Mouse (Mus musculus): ENCODE measurements around the gene Nr2e1. TPM values are rescaled to one million over a fixed set of nuclear protein-coding genes. Genes with fewer than 3 reads are reported as not detected.

The Nr2e1 gene
- polyA plus RNA-seq, 1 experiment: not detected

- WGBS: 37% methylated on average over 15 of the region's 15 CpGs
- TF ChIP-seq POLR2A (IDR thresholded peaks at IDR 0.05; ENCODE audit: insufficient read depth, low read depth, low read length): no peak
- TF ChIP-seq CTCF (IDR thresholded peaks at IDR 0.05; ENCODE audit: insufficient read depth, low read depth, low read length): no peak
- Histone ChIP-seq H3K4me1 (ENCODE audit: control insufficient read depth, insufficient read depth, low read length) (peaks cover 12% of the 10 kb centered on the region), H3K4me3 (ENCODE audit: insufficient read depth, low read depth, low read length) (no peak overlapping the region), H3K27ac (ENCODE audit: insufficient read depth, low read depth, low read length) (no peak overlapping the region)
Measured at GRCm38 (mm10) chr10:42577525-42578280, 5.7 kb downstream of the Nr2e1 start.

GRCm38 (mm10) chr10:42574639-42575038 is 8.8 kb downstream of the Nr2e1 start:
- WGBS: 62% methylated on average over 10 of the region's 10 CpGs
- Histone ChIP-seq H3K4me3 (ENCODE audit: insufficient read depth, low read depth, low read length) (no peak overlapping the region), H3K27ac (ENCODE audit: insufficient read depth, low read depth, low read length) (no peak overlapping the region), H3K4me1 (ENCODE audit: control insufficient read depth, insufficient read depth, low read length) (peaks cover 11% of the 10 kb centered on the region; the same call in 1 of the 2 replicates)
- no peak for TF ChIP-seq POLR2A (IDR thresholded peaks at IDR 0.05; ENCODE audit: insufficient read depth, low read depth, low read length)
- TF ChIP-seq CTCF (IDR thresholded peaks at IDR 0.05; ENCODE audit: insufficient read depth, low read depth, low read length): no peak

GRCm38 (mm10) chr10:42572971-42573370 is 10.5 kb downstream of the Nr2e1 start:
- TF ChIP-seq POLR2A (IDR thresholded peaks at IDR 0.05; ENCODE audit: insufficient read depth, low read depth, low read length) (no peak), CTCF (IDR thresholded peaks at IDR 0.05; ENCODE audit: insufficient read depth, low read depth, low read length) (no peak)
- Histone ChIP-seq H3K4me1 (ENCODE audit: control insufficient read depth, insufficient read depth, low read length) (peaks cover 7% of the 10 kb centered on the region; the same call in 1 of the 2 replicates), H3K27ac (ENCODE audit: insufficient read depth, low read depth, low read length) (no peak overlapping the region), H3K4me3 (ENCODE audit: insufficient read depth, low read depth, low read length) (no peak overlapping the region)
- WGBS: 30% methylated on average over 15 of the region's 15 CpGs

- Histone ChIP-seq H3K4me3 (ENCODE audit: insufficient read depth, low read depth, low read length) (no peak overlapping the region), H3K4me1 (ENCODE audit: control insufficient read depth, insufficient read depth, low read length) (peaks cover 7% of the 10 kb centered on the region; the same call in 1 of the 2 replicates), H3K27ac (ENCODE audit: insufficient read depth, low read depth, low read length) (no peak overlapping the region)
- no peak for TF ChIP-seq CTCF (IDR thresholded peaks at IDR 0.05; ENCODE audit: insufficient read depth, low read depth, low read length)
- TF ChIP-seq POLR2A (IDR thresholded peaks at IDR 0.05; ENCODE audit: insufficient read depth, low read depth, low read length): no peak
- WGBS: 17% methylated on average over 20 of the region's 20 CpGs
Measured at GRCm38 (mm10) chr10:42572567-42572966, 10.9 kb downstream of the Nr2e1 start.

- TF ChIP-seq POLR2A (IDR thresholded peaks at IDR 0.05; ENCODE audit: insufficient read depth, low read depth, low read length): no peak
- TF ChIP-seq CTCF (IDR thresholded peaks at IDR 0.05; ENCODE audit: insufficient read depth, low read depth, low read length): no peak
- H3K4me3 ChIP-seq (ENCODE audit: insufficient read depth, low read depth, low read length): no peak overlapping the region
- 36% methylated on average over 12 of the region's 12 CpGs for WGBS
- no peaks in the 10 kb centered on the region for H3K4me1 ChIP-seq (ENCODE audit: control insufficient read depth, insufficient read depth, low read length)
- H3K27ac ChIP-seq (ENCODE audit: insufficient read depth, low read depth, low read length): no peak overlapping the region
Measured at GRCm38 (mm10) chr10:42562272-42562671, 21.2 kb downstream of the Nr2e1 start.

- 89% methylated on average over 5 of the region's 5 CpGs for WGBS
- TF ChIP-seq CTCF (IDR thresholded peaks at IDR 0.05; ENCODE audit: insufficient read depth, low read depth, low read length) (no peak), POLR2A (IDR thresholded peaks at IDR 0.05; ENCODE audit: insufficient read depth, low read depth, low read length) (no peak)
- Histone ChIP-seq H3K27ac (ENCODE audit: insufficient read depth, low read depth, low read length) (no peak overlapping the region), H3K4me1 (ENCODE audit: control insufficient read depth, insufficient read depth, low read length) (no peaks in the 10 kb centered on the region), H3K4me3 (ENCODE audit: insufficient read depth, low read depth, low read length) (no peak overlapping the region)
Measured at GRCm38 (mm10) chr10:42559581-42560200, 23.7 kb downstream of the Nr2e1 start.

GRCm38 (mm10) chr10:42546507-42546906 is 36.9 kb downstream of the Nr2e1 start:
- no peak overlapping the region for H3K4me3 ChIP-seq (ENCODE audit: insufficient read depth, low read depth, low read length)
- WGBS: 93% methylated on average over 3 of the region's 3 CpGs
- H3K27ac ChIP-seq (ENCODE audit: insufficient read depth, low read depth, low read length): no peak overlapping the region
- H3K4me1 ChIP-seq (ENCODE audit: control insufficient read depth, insufficient read depth, low read length): no peaks in the 10 kb centered on the region
- no peak for TF ChIP-seq CTCF (IDR thresholded peaks at IDR 0.05; ENCODE audit: insufficient read depth, low read depth, low read length)
- TF ChIP-seq POLR2A (IDR thresholded peaks at IDR 0.05; ENCODE audit: insufficient read depth, low read depth, low read length): no peak

- 89% methylated on average over 6 of the region's 6 CpGs for WGBS
- Histone ChIP-seq H3K4me1 (ENCODE audit: control insufficient read depth, insufficient read depth, low read length) (no peaks in the 10 kb centered on the region), H3K4me3 (ENCODE audit: insufficient read depth, low read depth, low read length) (no peak overlapping the region), H3K27ac (ENCODE audit: insufficient read depth, low read depth, low read length) (no peak overlapping the region)
- TF ChIP-seq POLR2A (IDR thresholded peaks at IDR 0.05; ENCODE audit: insufficient read depth, low read depth, low read length) (no peak), CTCF (IDR thresholded peaks at IDR 0.05; ENCODE audit: insufficient read depth, low read depth, low read length) (no peak)
Measured at GRCm38 (mm10) chr10:42545707-42546503, 37.5 kb downstream of the Nr2e1 start.

Measured in olfactory bulb, adult 2 months (tissue).